Mouse (Mus musculus): Measurements from ENCODE around the gene Kif2c.

The Kif2c gene

DNA sequence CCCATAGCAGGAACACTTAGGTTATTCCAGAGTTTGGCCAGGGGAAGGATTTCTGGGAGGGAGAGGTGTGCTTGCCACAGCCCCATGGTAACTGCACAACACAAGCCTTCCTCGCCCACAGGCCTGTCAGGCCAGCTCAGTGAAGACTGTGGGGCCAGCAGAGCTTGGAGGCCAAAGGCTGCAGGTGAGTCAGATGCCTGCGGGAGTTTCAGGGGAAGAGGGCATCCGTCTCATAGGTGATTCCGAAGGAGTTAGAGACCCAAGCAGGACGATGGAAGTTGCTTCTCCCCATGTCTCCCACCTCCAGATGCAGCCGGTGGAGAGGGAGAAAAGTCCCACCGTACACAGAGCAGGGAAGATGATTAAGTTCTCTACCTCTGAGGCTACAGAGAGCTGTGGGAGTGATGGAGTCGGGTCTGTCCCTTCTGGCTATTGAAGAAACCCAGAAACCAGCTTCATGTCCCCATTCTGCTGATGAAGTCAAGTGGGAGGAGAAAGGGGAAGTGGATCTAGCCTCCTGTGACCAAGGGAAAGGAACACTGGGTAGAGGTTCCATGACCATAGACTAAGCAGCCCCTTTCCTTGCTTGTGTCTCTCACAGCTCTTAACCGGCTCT, 55.7 kb downstream of the Kif2c start, which contains the start of gene Tctex1d4:
Gene Tctex1d4 (plus strand): TSS at position 120 of the 616 bp plus-strand sequence.
- in situ Hi-C loops (cut with MboI; ENCODE audit: low pct_unique_long_range_greater_than_20kb in 1 of 2, low sequenced_read_pairs in 2 of 2, unreplicated experiment in 1 of 2) = loop anchor here (25.0 kb wide), 2 partner anchors 289 to 314 kb away; partner anchors contain the start of genes Hpdl (in 1 of the 2), Mutyh (in 1 of the 2) and Toe1 (in 1 of the 2)

DNA sequence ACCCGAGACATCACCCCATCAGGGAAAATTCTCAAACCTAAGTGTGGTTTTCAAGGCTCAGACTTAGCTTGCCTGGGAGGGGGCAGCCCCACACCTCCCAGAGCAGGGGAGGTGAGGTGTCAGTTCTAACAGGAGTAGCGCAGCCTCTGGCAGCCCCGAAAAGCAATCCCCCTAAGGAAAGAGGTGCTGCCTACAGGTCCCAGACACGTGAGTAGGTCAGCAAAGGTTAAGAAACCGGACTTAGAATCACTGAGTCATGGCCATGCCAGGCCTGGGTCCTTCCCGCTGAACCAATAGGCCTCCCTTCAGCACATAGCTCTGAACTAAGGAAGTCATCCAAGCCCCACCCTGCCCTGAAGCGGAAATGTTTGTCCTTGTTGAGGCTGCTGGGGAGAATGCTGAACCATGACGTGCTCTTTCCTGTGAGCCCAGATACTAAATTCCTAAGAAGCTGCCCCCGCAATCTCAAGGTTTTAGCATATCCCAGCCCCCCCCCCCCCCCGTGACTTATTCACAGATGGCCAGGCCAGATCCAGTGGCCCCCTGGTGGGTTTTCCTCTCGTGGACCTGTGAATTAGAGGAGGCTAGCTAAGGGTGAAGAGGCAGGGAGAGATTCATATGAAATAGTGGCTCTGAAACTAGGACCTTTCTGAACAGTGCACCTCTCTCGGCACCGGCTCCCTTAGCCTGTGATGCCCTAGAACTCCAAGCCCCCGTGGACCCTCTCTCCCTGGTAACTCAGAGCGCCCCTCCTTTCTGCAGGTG, 56.3 kb downstream of the Kif2c start:
- in situ Hi-C loops (cut with MboI; ENCODE audit: low pct_unique_long_range_greater_than_20kb in 1 of 2, low sequenced_read_pairs in 2 of 2, unreplicated experiment in 1 of 2) = loop anchor here (25.0 kb wide), 2 partner anchors 289 to 314 kb away; partner anchors contain the start of genes Hpdl (in 1 of the 2), Mutyh (in 1 of the 2) and Toe1 (in 1 of the 2)

DNA sequence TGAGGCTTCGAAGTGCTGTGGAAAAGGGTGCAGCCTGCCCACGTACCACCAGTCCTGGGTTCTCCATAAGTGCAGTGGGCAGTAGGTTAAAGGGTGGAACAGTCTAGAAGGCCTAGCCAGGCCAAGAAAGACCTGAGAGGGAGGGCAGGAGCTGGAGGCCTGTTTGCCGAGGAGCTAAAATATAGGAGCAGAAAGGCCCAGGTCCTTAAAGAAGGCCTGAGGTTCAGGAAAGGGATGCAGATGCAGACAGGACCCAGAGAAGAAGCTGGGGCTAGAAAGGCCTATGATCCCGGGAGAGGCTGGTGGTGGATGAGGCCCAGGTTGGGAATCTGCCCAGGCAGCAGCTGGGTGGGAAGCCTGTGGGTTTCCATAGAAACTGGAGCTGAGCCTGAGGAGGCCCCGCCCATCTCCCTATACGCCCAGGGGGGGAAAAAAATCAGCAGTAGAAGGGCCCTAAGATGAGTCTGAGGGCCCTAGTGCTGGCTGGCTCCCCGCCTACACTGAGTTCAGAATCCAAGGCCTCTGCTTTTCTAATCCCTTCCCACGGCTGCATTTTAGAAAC, 57.0 kb downstream of the Kif2c start, which contains the start of gene Btbd19:
Gene Btbd19 (minus strand): TSS at position 378 of the 562 bp plus-strand sequence.
- in situ Hi-C loops (cut with MboI; ENCODE audit: low pct_unique_long_range_greater_than_20kb in 1 of 2, low sequenced_read_pairs in 2 of 2, unreplicated experiment in 1 of 2) = loop anchor here (25.0 kb wide), 2 partner anchors 288 to 313 kb away; partner anchors contain the start of genes Hpdl (in 1 of the 2), Mutyh (in 1 of the 2) and Toe1 (in 1 of the 2)

- in situ Hi-C loops (cut with MboI; ENCODE audit: low pct_unique_long_range_greater_than_20kb in 1 of 2, low sequenced_read_pairs in 2 of 2, unreplicated experiment in 1 of 2) = loop anchor here (25.0 kb wide), 2 partner anchors 287 to 312 kb away; partner anchors contain the start of genes Hpdl (in 1 of the 2), Mutyh (in 1 of the 2) and Toe1 (in 1 of the 2)
These were observed 57.7 kb downstream of the Kif2c start for GRCm38 (mm10) chr4:117124518-117125347.

- in situ Hi-C loops (cut with MboI; ENCODE audit: low pct_unique_long_range_greater_than_20kb in 1 of 2, low sequenced_read_pairs in 2 of 2, unreplicated experiment in 1 of 2) = no loop called here
These were observed 58.3 kb downstream of the Kif2c start for GRCm38 (mm10) chr4:117124218-117124517.

DNA sequence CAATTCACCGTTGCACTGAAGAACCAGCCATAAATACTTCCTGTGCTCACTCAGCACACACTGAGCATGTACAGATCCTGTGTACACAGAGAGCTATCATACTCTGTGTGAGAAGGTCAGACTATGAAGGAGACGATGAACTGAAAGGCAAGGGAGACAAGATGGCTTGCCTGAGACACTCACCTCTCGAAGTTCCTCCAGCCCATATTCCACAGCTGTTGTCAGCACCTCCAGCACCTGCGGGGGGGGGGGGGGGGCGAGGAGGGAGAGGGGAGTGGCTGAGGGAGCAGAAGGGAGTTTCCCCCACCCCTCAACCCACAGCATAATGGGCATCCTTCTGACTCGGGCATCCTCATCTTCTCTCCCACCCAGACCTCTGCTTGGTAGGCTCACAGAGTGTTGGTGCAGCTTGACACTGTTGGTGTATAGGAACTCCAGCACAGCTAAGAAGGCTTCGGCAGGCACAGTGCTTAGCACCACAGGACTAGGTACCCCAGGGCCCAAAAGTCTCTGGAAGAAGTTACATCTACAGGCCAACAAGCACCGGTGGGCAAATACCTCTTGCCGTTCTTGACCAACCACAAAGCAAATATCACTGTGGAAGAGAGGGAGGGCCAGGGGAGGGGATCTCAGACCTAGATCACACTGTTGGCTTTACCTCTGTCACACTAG, 58.8 kb downstream of the Kif2c start:
- in situ Hi-C loops (cut with MboI; ENCODE audit: low pct_unique_long_range_greater_than_20kb in 1 of 2, low sequenced_read_pairs in 2 of 2, unreplicated experiment in 1 of 2) = no loop called here

DNA sequence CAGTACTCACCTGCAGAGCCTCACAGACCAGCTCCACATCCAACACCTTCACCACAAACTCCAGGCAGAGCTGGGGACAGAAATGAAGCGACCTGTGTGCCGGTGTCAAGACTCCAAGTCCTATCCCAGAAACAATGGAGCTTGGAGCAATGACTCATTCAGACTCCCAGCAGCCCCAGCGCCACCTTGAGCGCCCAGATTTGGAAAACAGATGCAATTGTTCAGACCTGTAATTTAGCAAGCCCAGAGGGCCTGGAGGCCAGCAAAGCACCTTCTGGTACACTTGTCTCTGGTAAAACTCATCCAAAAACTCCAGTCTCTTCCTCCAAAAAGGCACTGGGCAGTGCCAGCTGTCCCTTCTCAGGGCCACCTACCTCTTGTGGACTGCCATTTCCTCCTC, 60.2 kb downstream of the Kif2c start:
- in situ Hi-C loops (cut with MboI; ENCODE audit: low pct_unique_long_range_greater_than_20kb in 1 of 2, low sequenced_read_pairs in 2 of 2, unreplicated experiment in 1 of 2) = no loop called here

DNA sequence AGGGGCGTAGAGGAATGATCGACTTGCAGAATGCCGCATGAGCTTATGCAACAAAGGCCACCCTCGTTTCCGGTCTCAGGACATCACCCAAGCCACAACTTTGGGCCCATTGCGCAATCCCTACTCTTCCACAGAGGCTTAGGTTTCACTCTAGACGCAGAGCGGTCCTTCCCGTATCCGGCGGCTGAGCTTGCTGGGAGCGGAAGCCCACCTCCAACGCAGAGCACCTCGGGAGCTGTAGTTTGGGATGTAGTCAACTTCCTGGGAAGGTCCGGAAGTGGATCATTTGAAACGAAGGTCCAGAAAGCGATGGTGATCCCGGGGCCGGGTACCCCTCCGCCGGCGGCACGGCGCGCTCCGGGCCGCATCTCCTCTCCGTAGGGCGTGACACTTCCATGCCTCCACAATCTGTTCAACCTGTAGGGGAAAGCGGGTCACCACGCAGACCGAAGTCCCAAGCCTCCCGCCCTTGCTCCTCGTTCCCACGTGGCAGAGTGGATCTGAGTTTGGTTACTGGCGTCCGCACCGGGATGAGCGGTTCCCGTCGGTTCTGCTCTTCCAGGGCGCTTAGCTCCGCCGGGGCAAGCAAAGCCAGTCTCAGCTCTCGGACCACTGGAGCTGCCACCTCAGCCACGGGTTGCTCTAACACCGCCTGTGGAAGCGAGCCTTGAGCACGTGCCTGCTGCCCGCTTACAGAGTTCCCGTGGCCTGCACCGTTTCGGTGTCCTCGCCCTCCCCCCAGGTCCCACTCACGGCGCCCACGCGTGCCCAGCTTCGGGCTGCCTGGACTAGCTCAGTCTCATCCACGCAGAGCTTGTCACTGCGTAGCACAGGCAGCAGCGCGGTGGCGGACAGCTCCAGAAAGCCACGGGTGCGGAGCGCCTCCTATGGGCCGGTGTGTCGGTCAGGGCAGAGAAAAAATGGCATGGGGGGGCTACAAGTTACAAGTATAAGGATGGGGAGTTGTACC, 61.7 kb downstream of the Kif2c start:
- in situ Hi-C loops (cut with MboI; ENCODE audit: low pct_unique_long_range_greater_than_20kb in 1 of 2, low sequenced_read_pairs in 2 of 2, unreplicated experiment in 1 of 2) = no loop called here

- in situ Hi-C loops (cut with MboI; ENCODE audit: low pct_unique_long_range_greater_than_20kb in 1 of 2, low sequenced_read_pairs in 2 of 2, unreplicated experiment in 1 of 2) = no loop called here
These were observed 62.4 kb downstream of the Kif2c start for GRCm38 (mm10) chr4:117120052-117120444.

DNA sequence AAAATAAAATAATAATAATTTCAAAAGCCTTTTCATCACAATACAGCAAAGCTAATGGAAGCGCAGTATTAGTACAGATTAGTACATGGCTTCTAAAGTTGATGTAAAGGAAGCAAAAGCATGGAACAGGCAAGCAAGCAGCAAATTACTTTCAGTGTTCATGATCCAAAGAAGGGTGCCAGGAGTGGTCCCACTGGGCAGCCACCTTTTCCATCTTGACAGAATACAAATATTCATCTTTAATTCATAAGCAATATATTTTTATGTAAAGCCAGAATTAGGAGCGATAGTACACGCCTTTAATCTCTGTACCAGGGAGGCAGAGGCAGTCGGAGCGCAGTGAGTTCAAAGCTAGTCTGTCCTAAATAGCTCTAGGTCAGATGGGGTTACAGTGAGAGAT, 62.8 kb downstream of the Kif2c start:
- in situ Hi-C loops (cut with MboI; ENCODE audit: low pct_unique_long_range_greater_than_20kb in 1 of 2, low sequenced_read_pairs in 2 of 2, unreplicated experiment in 1 of 2) = no loop called here

GRCm38 (mm10) chr4:117117931-117118330, 64.5 kb downstream of the Kif2c start:
- in situ Hi-C loops (cut with MboI; ENCODE audit: low pct_unique_long_range_greater_than_20kb in 1 of 2, low sequenced_read_pairs in 2 of 2, unreplicated experiment in 1 of 2) = no loop called here

DNA sequence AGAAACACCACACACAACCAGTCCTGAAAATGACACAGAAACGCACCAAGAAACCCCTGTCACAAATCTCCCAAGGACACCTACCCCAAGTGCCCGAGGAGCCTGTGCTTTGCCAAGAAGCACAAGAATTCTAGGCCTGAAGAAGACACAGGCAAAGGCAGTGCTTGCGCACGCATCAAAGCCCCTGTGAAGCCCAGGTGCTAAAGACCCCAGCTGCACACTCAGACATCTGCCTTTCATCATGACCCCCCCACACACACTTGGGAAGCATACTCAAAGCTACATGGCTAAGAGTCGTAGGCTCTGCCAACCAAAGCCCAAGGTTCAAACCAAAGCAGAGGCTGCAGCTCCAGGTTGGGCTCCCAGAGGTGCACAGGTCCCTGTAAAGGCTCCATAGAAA, 66.8 kb downstream of the Kif2c start:
- in situ Hi-C loops (cut with MboI; ENCODE audit: low pct_unique_long_range_greater_than_20kb in 1 of 2, low sequenced_read_pairs in 2 of 2, unreplicated experiment in 1 of 2) = no loop called here

DNA sequence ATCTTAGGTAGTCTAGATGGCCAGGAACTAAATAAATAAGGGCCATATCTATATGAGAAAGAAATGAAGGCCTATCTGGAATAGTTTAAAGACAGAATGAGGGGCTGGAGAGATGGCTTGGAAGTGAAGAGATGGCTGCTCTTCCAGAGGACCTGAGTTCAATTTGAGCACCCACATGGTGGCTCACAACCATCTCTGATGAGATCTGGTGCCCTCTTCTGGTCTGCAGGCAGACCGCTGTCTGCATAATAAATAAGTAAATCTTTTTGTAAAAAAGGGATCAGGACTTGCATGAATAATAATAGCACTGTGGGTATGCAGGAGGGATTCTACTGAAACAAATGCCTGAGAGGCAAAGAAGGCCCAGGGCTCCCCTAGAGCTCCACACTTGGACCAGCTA, 69.2 kb downstream of the Kif2c start:
- in situ Hi-C loops (cut with MboI; ENCODE audit: low pct_unique_long_range_greater_than_20kb in 1 of 2, low sequenced_read_pairs in 2 of 2, unreplicated experiment in 1 of 2) = no loop called here

DNA sequence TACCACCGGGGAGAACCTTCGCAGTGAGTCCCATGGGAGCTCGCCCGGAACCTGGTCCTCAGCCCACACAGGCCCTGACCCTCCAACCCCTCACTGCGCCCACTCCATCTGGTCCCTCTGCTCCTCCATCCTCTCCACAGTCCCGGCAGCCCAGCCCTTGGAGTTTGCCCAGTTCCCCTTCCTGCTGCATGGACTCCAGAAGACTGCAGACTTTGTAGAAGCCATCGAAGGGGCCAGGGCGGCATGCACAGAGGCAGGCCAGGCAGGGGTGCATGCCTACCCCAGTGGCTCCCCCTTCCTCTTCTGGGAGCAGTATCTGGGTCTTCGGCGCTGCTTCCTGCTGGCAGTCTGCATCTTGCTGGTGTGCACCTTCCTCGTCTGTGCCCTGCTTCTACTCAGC, 71.5 kb downstream of the Kif2c start:
- in situ Hi-C loops (cut with MboI; ENCODE audit: low pct_unique_long_range_greater_than_20kb in 1 of 2, low sequenced_read_pairs in 2 of 2, unreplicated experiment in 1 of 2) = no loop called here

- in situ Hi-C loops (cut with MboI; ENCODE audit: low pct_unique_long_range_greater_than_20kb in 1 of 2, low sequenced_read_pairs in 2 of 2, unreplicated experiment in 1 of 2) = no loop called here
These were observed 72.2 kb downstream of the Kif2c start for GRCm38 (mm10) chr4:117110249-117110648.
